In genomic region chr8:106004538-106005207, GRCm38 (mm10) we compare ENCODE assay signal across 19 mouse cellular contexts. TPM values are rescaled to one million over a fixed set of nuclear protein-coding genes. Genes with fewer than 3 reads are reported as not detected.
"Had no signal": no experiment of that assay in that cellular context is flagged by ENCODE, and none has a peak within 500 bp of the region (broad histone marks: within the 10 kb centered on the region; RNA-seq: fewer than 3 reads in every experiment).

No protein-coding gene starts in this region.

- H3K9ac ChIP-seq: liver, embryonic 15.5 days; stomach, embryonic 15.5 days had no signal

- DNase-seq: kidney, adult 11 months; kidney, adult 9 months; kidney, postnatal 4 days; lung, adult 2 months; lung, postnatal 10 days; midbrain, embryonic 14.5 days; right cerebral cortex, postnatal 14 days had no signal

- H3K4me3 ChIP-seq: layer of hippocampus, adult 2 months; limb, embryonic 10.5 days; liver, embryonic 15.5 days; midbrain, embryonic 10.5 days; stomach, embryonic 15.5 days had no signal

- H3K9me3 ChIP-seq: limb, embryonic 10.5 days; liver, embryonic 15.5 days; midbrain, embryonic 10.5 days; stomach, embryonic 15.5 days had no signal

- H3K27ac ChIP-seq: kidney, postnatal 0 days; layer of hippocampus, adult 2 months; limb, embryonic 10.5 days; liver, embryonic 15.5 days; midbrain, embryonic 10.5 days; stomach, embryonic 15.5 days had no signal

- H3K36me3 ChIP-seq: liver, embryonic 15.5 days; stomach, embryonic 15.5 days had no signal

- H3K4me1 ChIP-seq: limb, embryonic 10.5 days had no signal

- H3K27me3 ChIP-seq: liver, embryonic 15.5 days; stomach, embryonic 15.5 days had no signal

RNA-seq across cellular contexts. Expression of gene Dpep2nb, which starts 1.1 kb away (rescaled TPM):
- total RNA-seq: layer of hippocampus, adult 2 months; layer of hippocampus, postnatal 14 days; left cerebral cortex, adult 18-20 months; left cerebral cortex, postnatal 14 days had no signal
- polyA plus RNA-seq: kidney, postnatal 0 days; limb, embryonic 10.5 days; liver, embryonic 11.5 days; liver, embryonic 15.5 days; lung, adult 2 months; midbrain, embryonic 14.5 days; spleen, adult 2 months; stomach, embryonic 15.5 days had no signal

RNA-seq across cellular contexts. Expression of gene Dpep3, which starts 25.4 kb away (rescaled TPM):
- total RNA-seq: layer of hippocampus, adult 2 months; layer of hippocampus, postnatal 14 days; left cerebral cortex, adult 18-20 months; left cerebral cortex, postnatal 14 days had no signal
- polyA plus RNA-seq: kidney, postnatal 0 days; limb, embryonic 10.5 days; liver, embryonic 11.5 days; liver, embryonic 15.5 days; midbrain, embryonic 10.5 days; midbrain, embryonic 14.5 days; neural tube, embryonic 14.5 days; stomach, embryonic 15.5 days had no signal
